Mouse (Mus musculus) MEL (cell line): ENCODE results near the gene Esf1. TPM values are rescaled to one million over a fixed set of nuclear protein-coding genes. Genes with fewer than 3 reads are reported as not detected.

Experiments
- DNase-seq: peaks from one replicate; pipeline ENCODE4 v3.0.0; 2011; ENCODE audit warnings: low read depth, low spot score
- H3K27ac ChIP-seq: 2 replicates; pipeline ENCODE4 v1.5.1; 2012; ENCODE audit warnings: low read depth, mild to moderate bottlenecking, control low read depth, low read length, moderate library complexity; ENCODE audit not compliant: control insufficient read depth
- H3K27me3 ChIP-seq, 2 experiments: fragments of 150-350 bp in 1 of 2; sonication (generic) in 1 of 2; 2 replicates each; pipeline ENCODE4 v1.6.1; 2012; ENCODE audit warnings: low read length in 2 of 2, mild to moderate bottlenecking in 2 of 2, improper control_type of control experiment in 1 of 2, moderate library complexity in 1 of 2; ENCODE audit not compliant: insufficient read depth in 2 of 2, control insufficient read depth in 1 of 2
- H3K36me3 ChIP-seq, 2 experiments: 2 replicates each; pipeline ENCODE4 v1.6.1; 2012 to 2014; ENCODE audit warnings: low read length in 2 of 2, improper control_type of control experiment in 1 of 2, inconsistent platforms in 1 of 2, mild to moderate bottlenecking in 1 of 2; ENCODE audit not compliant: insufficient read depth in 2 of 2, control insufficient read depth in 1 of 2
- H3K4me1 ChIP-seq, 2 experiments: fragments of 150-350 bp in 1 of 2; sonication (generic) in 1 of 2; 2 replicates each; pipeline ENCODE4 v1.6.1; 2012; ENCODE audit warnings: low read length in 2 of 2, improper control_type of control experiment in 1 of 2, mild to moderate bottlenecking in 1 of 2; ENCODE audit not compliant: insufficient read depth in 2 of 2, control insufficient read depth in 1 of 2
- H3K4me3 ChIP-seq, 2 experiments: fragments of 150-350 bp in 1 of 2; sonication (generic) in 1 of 2; 2 replicates each; pipeline ENCODE4 v1.5.1; 2012; ENCODE audit warnings: low read depth in 2 of 2, low read length in 2 of 2, mild to moderate bottlenecking in 2 of 2, moderate library complexity in 2 of 2, control low read depth in 1 of 2, improper control_type of control experiment in 1 of 2; ENCODE audit not compliant: control insufficient read depth in 1 of 2, insufficient read depth in 1 of 2
- H3K79me2 ChIP-seq: 2 replicates; pipeline ENCODE4 v1.6.1; 2012; ENCODE audit warnings: mild to moderate bottlenecking, low read length, moderate library complexity; ENCODE audit not compliant: control insufficient read depth, poor library complexity, insufficient read depth
- H3K9ac ChIP-seq: 2 replicates; pipeline ENCODE4 v1.6.1; 2012; ENCODE audit warnings: low read depth, mild to moderate bottlenecking, control low read depth, low read length, moderate library complexity; ENCODE audit not compliant: control insufficient read depth, poor library complexity, severe bottlenecking
- H3K9me3 ChIP-seq: fragments of 150-350 bp; sonication (generic); replicated peaks from 2 replicates; pipeline ENCODE4 v1.6.1; 2012; ENCODE audit warnings: mild to moderate bottlenecking, low read length, improper control_type of control experiment, moderate library complexity; ENCODE audit not compliant: insufficient read depth
- BHLHE40 ChIP-seq: IDR thresholded peaks from 2 replicates; pipeline ENCODE4 v1.6.1; 2012; ENCODE audit warnings: low read depth, mild to moderate bottlenecking, inconsistent platforms, low read length, improper control_type of control experiment, borderline replicate concordance
- CHD1 ChIP-seq: IDR thresholded peaks from 2 replicates; pipeline ENCODE4 v1.6.1; 2012; ENCODE audit warnings: low read depth, mild to moderate bottlenecking, inconsistent platforms, low read length, improper control_type of control experiment
- CHD2 ChIP-seq: IDR thresholded peaks from 2 replicates; pipeline ENCODE4 v1.6.1; 2011; ENCODE audit warnings: low read length, improper control_type of control experiment
- CTCF ChIP-seq, 3 experiments: IDR thresholded peaks in 2 of 3; conservative IDR thresholded peaks in 1 of 3; 2 replicates each; pipeline ENCODE4 v1.5.1; 2011 to 2012; ENCODE audit warnings: low read length in 3 of 3, low read depth in 2 of 3, mild to moderate bottlenecking in 2 of 3, improper control_type of control experiment in 1 of 3, inconsistent platforms in 1 of 3, mixed read lengths in 1 of 3, moderate library complexity in 1 of 3; ENCODE audit not compliant: control insufficient read depth in 1 of 3, insufficient read depth in 1 of 3, poor library complexity in 1 of 3, severe bottlenecking in 1 of 3
- E2F4 ChIP-seq: IDR thresholded peaks from 2 replicates; pipeline ENCODE4 v1.6.1; 2011; ENCODE audit warnings: low read depth, low read length, improper control_type of control experiment, borderline replicate concordance
- GATA1 ChIP-seq: IDR thresholded peaks from 2 replicates; pipeline ENCODE4 v1.6.1; 2011; ENCODE audit warnings: low read depth, low read length, improper control_type of control experiment
- MYC ChIP-seq: IDR thresholded peaks from 2 replicates; pipeline ENCODE4 v1.6.1; 2011; ENCODE audit warnings: low read depth, mild to moderate bottlenecking, low read length, improper control_type of control experiment, moderate library complexity
- NELFE ChIP-seq: IDR thresholded peaks from 2 replicates; pipeline ENCODE4 v1.6.1; 2011; ENCODE audit warnings: low read depth, low read length, improper control_type of control experiment
- POLR2A ChIP-seq, 2 experiments: IDR thresholded peaks; 2 replicates each; pipeline ENCODE4 v1.6.1; 2011 to 2012; ENCODE audit warnings: low read length in 2 of 2, mild to moderate bottlenecking in 2 of 2, control low read depth in 1 of 2, improper control_type of control experiment in 1 of 2, low read depth in 1 of 2, moderate library complexity in 1 of 2; ENCODE audit not compliant: control insufficient read depth in 1 of 2, insufficient read depth in 1 of 2, poor library complexity in 1 of 2
- POLR2AphosphoS2 ChIP-seq: IDR thresholded peaks from 2 replicates; pipeline ENCODE4 v1.6.1; 2011; ENCODE audit warnings: low read length, improper control_type of control experiment
- POLR2AphosphoS5 ChIP-seq: IDR thresholded peaks from 2 replicates; pipeline ENCODE4 v1.6.1; 2012; ENCODE audit warnings: low read depth, borderline replicate concordance, mild to moderate bottlenecking, inconsistent platforms, low read length, moderate library complexity, mixed read lengths
- SIN3A ChIP-seq: IDR thresholded peaks from 2 replicates; pipeline ENCODE4 v1.6.1; 2012; ENCODE audit warnings: low read length, improper control_type of control experiment, inconsistent platforms
- SMC3 ChIP-seq: IDR thresholded peaks from 2 replicates; pipeline ENCODE4 v1.6.1; 2011; ENCODE audit warnings: low read depth, low read length, improper control_type of control experiment
- TAL1 ChIP-seq: IDR thresholded peaks from 2 replicates; pipeline ENCODE4 v1.6.1; 2012; ENCODE audit warnings: mild to moderate bottlenecking, inconsistent platforms, low read length, moderate library complexity, mixed read lengths
- USF2 ChIP-seq, 2 experiments: IDR thresholded peaks; 2 replicates each; pipeline ENCODE4 v1.6.1; 2011 to 2012; ENCODE audit warnings: improper control_type of control experiment in 2 of 2, low read length in 2 of 2, borderline replicate concordance in 1 of 2, inconsistent platforms in 1 of 2, low read depth in 1 of 2, mild to moderate bottlenecking in 1 of 2; ENCODE audit not compliant: insufficient read depth in 1 of 2
- ZC3H11A ChIP-seq: IDR thresholded peaks from 2 replicates; pipeline ENCODE4 v1.6.1; 2012; ENCODE audit warnings: low read depth, mild to moderate bottlenecking, inconsistent platforms, low read length, improper control_type of control experiment
- ZMIZ1 ChIP-seq: IDR thresholded peaks from 2 replicates; pipeline ENCODE4 v1.6.1; 2012; ENCODE audit warnings: low read depth, mild to moderate bottlenecking, inconsistent platforms, low read length, improper control_type of control experiment, moderate library complexity
- ZNF384 ChIP-seq: IDR thresholded peaks from 2 replicates; pipeline ENCODE4 v1.6.1; 2012; ENCODE audit warnings: low read depth, mild to moderate bottlenecking, inconsistent platforms, low read length, improper control_type of control experiment
- polyA plus RNA-seq, 2 experiments: library from polyadenylated mRNA; stranded (reverse) in 1 of 2; unstranded in 1 of 2; fragments of >175 nt in 1 of 2; fragments of >200 nt in 1 of 2; gene quantifications; 2 replicates each; pipeline versions ENCODE4 v1.2.1 to v1.2.4; 2012; ENCODE audit warnings: low replicate concordance in 2 of 2, low read depth in 1 of 2; ENCODE audit not compliant: insufficient read length in 2 of 2, insufficient read depth in 1 of 2, missing spikeins in 1 of 2
- total RNA-seq: library from RNA; depleted of rRNA; stranded (reverse); fragments of 300-350 nt; gene quantifications from 2 replicates; pipeline ENCODE4 v1.2.3, GENCODE M21; 2012

Esf1 gene
- total and polyA plus RNA-seq, 3 experiments = 25.8 to 31.0 TPM; not detected in 1

DNA sequence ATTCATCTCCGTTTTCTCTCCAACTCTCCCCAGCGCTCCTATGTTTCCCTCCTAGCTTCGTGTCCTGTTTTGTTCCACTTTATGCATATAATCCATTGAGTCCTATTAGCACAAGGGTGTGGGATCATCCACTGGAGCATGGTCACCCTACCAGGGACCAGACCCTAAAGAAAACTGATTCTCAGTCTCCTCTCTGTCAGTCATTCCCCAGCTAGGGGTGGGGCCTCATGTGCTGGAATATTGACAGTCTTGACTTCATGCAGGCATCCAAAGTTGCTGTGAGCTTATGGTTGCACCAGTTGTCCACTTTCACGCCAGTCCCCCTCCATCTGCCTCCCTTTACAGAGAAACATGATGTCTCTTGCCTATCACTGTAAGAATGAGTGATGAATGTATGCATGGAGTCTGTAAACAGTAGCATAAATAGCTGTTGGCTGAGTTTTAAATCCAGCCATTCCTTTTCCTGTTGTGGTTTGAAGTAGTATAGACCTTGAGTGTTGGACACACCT lies 44.2 kb upstream of the Esf1 start:
- H3K79me2 ChIP-seq = no peaks in the 10 kb centered on the region
- H3K36me3 ChIP-seq = no peaks in the 10 kb centered on the region
- no peak for TF ChIP-seq ZMIZ1
- TF ChIP-seq BHLHE40 = no peak
- TF ChIP-seq CHD2 = no peak
- TF ChIP-seq TAL1 = no peak
- TF ChIP-seq NELFE = no peak
- no peak for TF ChIP-seq SIN3A
- no peak for TF ChIP-seq USF2 (IDR thresholded peaks at IDR 0.05; ENCODE audit: borderline replicate concordance in 1 of 2, insufficient read depth in 1 of 2, low read depth in 1 of 2, low read length in 2 of 2)
- no peak for TF ChIP-seq ZC3H11A
- no peak for TF ChIP-seq POLR2A (IDR thresholded peaks at IDR 0.05; ENCODE audit: control insufficient read depth in 1 of 2, insufficient read depth in 1 of 2, low read depth in 1 of 2, low read length in 2 of 2, poor library complexity in 1 of 2)
- no peak for TF ChIP-seq ZNF384
- no peak for TF ChIP-seq E2F4
- no peak for TF ChIP-seq CTCF (IDR thresholded peaks at IDR 0.05 in 2 of 3, conservative IDR thresholded peaks at IDR 0.05 in 1 of 3; ENCODE audit: control insufficient read depth in 1 of 3, insufficient read depth in 1 of 3, low read depth in 2 of 3, low read length in 3 of 3, poor library complexity in 1 of 3, severe bottlenecking in 1 of 3)
- TF ChIP-seq MYC = no peak
- no peak for TF ChIP-seq GATA1
- TF ChIP-seq, all 39 proteins: peak for 0
- H3K9ac ChIP-seq = no peak overlapping the region
- H3K4me3 ChIP-seq = no peak overlapping the region
- no peak overlapping the region for H3K27ac ChIP-seq
- no peaks in the 10 kb centered on the region for H3K9me3 ChIP-seq
- DNase-seq = no peak
- no peaks in the 10 kb centered on the region for H3K27me3 ChIP-seq
- H3K4me1 ChIP-seq = no peaks in the 10 kb centered on the region

DNA sequence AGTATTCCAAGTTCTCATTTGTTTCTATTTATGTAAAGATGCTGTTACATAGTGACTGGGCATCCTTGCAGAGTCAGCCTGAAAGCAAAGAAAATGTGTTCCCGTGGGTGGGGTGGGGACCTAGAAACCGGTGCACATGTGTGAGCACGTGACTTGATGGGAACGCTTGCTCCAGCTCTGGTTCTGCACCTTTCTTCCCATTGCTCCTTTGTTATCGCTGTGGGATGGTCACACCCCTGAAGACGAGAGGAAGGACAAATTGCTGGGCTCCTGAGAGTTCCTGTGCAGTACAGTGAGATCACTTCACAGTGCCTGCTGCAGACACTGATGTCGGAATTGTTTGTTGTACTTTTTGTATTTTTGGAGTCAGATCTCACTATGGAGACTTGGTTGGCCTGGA lies 33.4 kb upstream of the Esf1 start:
- H3K27me3 ChIP-seq = no peaks in the 10 kb centered on the region
- no peak for TF ChIP-seq POLR2AphosphoS2
- TF ChIP-seq POLR2AphosphoS5 = no peak
- TF ChIP-seq CHD1 = no peak
- no peak for TF ChIP-seq ZMIZ1
- no peak for TF ChIP-seq SMC3
- H3K9ac ChIP-seq = no peak overlapping the region
- H3K27ac ChIP-seq = no peak overlapping the region
- DNase-seq = no peak
- no peaks in the 10 kb centered on the region for H3K9me3 ChIP-seq
- H3K4me1 ChIP-seq = no peaks in the 10 kb centered on the region
- H3K79me2 ChIP-seq = no peaks in the 10 kb centered on the region
- no peak overlapping the region for H3K4me3 ChIP-seq
- H3K36me3 ChIP-seq = no peaks in the 10 kb centered on the region
